Mouse (Mus musculus): ENCODE data around the gene Agps. TPM values are rescaled to one million over a fixed set of nuclear protein-coding genes. Genes with fewer than 3 reads are reported as not detected.
A peak's percentile ranks its signal among the peaks of the same experiment; 100 is the strongest.

Gene Agps
- polyA plus RNA-seq, 1 experiment from 2014 or later = 14.2 TPM

GRCm38 (mm10) chr2:75869604-75870003 is 37.6 kb downstream of the Agps start:
- no peak overlapping the region for H3K4me2 ChIP-seq (replicated peaks; ENCODE audit: low read depth, low read length)
- no peaks in the 10 kb centered on the region for H3K4me1 ChIP-seq (ENCODE audit: insufficient read depth, low read depth, low read length)
- H3K9me3 ChIP-seq (ENCODE audit: low read length) = no peaks in the 10 kb centered on the region
- no peak for TF ChIP-seq CTCF (IDR thresholded peaks at IDR 0.05)
- no peak for TF ChIP-seq EP300 (IDR thresholded peaks at IDR 0.05)
- no peaks in the 10 kb centered on the region for H3K36me3 ChIP-seq (ENCODE audit: insufficient read depth, low read length)
- H3K27me3 ChIP-seq (replicated peaks; ENCODE audit: insufficient read depth, low read length) = no peaks in the 10 kb centered on the region
- no peak overlapping the region for H3K27ac ChIP-seq (ENCODE audit: low read length)
- peak; percentile 64 for DNase-seq (ENCODE audit: low spot score)
- ATAC-seq = peak; percentile 78
- 83% methylated on average over 2 of the region's 2 CpGs for WGBS
- no peak overlapping the region for H3K4me3 ChIP-seq (ENCODE audit: low read depth, low read length)
- no peak overlapping the region for H3K9ac ChIP-seq (replicated peaks; ENCODE audit: low read depth)

GRCm38 (mm10) chr2:75874008-75874559 is 42.1 kb downstream of the Agps start:
- WGBS = 82% methylated on average over 3 of the region's 3 CpGs
- Histone ChIP-seq H3K4me1 (ENCODE audit: insufficient read depth, low read depth, low read length) (no peaks in the 10 kb centered on the region), H3K36me3 (ENCODE audit: insufficient read depth, low read length) (peaks cover 3% of the 10 kb centered on the region; the same call in 1 of the 2 replicates), H3K9ac (replicated peaks; ENCODE audit: low read depth) (no peak overlapping the region), H3K4me2 (replicated peaks; ENCODE audit: low read depth, low read length) (no peak overlapping the region), H3K27me3 (replicated peaks; ENCODE audit: insufficient read depth, low read length) (no peaks in the 10 kb centered on the region), H3K9me3 (ENCODE audit: low read length) (no peaks in the 10 kb centered on the region), H3K27ac (ENCODE audit: low read length) (no peak overlapping the region), H3K4me3 (ENCODE audit: low read depth, low read length) (no peak overlapping the region)
- no peak for TF ChIP-seq EP300 (IDR thresholded peaks at IDR 0.05)
- TF ChIP-seq CTCF (IDR thresholded peaks at IDR 0.05) = no peak
- peak; percentile 57 for DNase-seq (ENCODE audit: low spot score)
- ATAC-seq = peak; percentile 70

DNA sequence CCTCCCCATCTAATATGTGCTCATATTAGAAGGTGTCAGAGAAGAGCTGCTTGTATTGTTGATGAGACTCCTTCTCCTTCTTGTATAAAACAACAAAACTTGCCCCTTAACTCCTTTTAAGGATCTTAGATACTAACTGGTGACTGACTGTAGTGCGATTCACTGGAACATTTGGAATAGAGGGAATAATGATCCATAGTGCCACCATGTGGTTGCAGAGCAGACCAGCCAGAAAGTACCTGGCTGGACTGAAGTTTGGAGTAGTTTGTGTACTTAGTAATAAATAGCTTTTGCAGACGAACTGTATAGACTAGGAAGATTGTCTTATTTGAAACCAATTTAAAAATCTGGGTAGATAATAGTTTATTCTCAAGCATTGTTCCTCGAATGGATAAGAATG is 47.8 kb downstream of the Agps start:
- no peaks in the 10 kb centered on the region for H3K4me1 ChIP-seq (ENCODE audit: insufficient read depth, low read depth, low read length)
- peak; percentile 71 for TF ChIP-seq CTCF (IDR thresholded peaks at IDR 0.05)
- TF ChIP-seq EP300 (IDR thresholded peaks at IDR 0.05) = no peak
- H3K27ac ChIP-seq (ENCODE audit: low read length) = no peak overlapping the region
- H3K36me3 ChIP-seq (ENCODE audit: insufficient read depth, low read length) = peaks cover 3% of the 10 kb centered on the region; the same call in 1 of the 2 replicates
- H3K9ac ChIP-seq (replicated peaks; ENCODE audit: low read depth) = no peak overlapping the region
- H3K27me3 ChIP-seq (replicated peaks; ENCODE audit: insufficient read depth, low read length) = no peaks in the 10 kb centered on the region
- DNase-seq (ENCODE audit: low spot score) (peak; percentile 61), ATAC-seq (no peak)
- H3K9me3 ChIP-seq (ENCODE audit: low read length) = no peaks in the 10 kb centered on the region
- H3K4me2 ChIP-seq (replicated peaks; ENCODE audit: low read depth, low read length) = no peak overlapping the region
- 37% methylated on average over 3 of the region's 3 CpGs for WGBS
- H3K4me3 ChIP-seq (ENCODE audit: low read depth, low read length) = no peak overlapping the region

- DNase-seq (ENCODE audit: low spot score) = peak; percentile 72
- WGBS = 27% methylated on average over 1 of the region's 1 CpGs
These were observed 51.6 kb downstream of the Agps start for GRCm38 (mm10) chr2:75883543-75883942.

DNA sequence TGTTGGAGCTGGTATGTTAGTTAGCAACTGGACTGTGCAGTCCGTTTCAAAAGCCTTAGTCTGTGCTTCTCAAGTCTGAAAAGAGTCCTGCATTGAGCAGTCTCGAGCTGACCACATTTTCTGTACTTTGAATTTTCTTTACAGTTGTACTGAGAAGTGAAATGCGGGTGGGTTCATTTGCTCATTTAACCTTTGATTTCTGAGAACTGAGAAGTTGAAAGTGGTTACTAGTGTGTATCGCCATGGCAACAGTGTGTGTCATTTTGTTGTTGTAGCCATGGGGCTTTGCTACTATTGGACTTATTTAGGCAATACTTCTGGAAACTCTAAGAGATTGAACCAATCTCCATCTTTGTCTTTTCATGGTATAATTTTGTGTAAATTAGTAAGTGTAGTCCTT is 60.0 kb downstream of the Agps start:
- Histone ChIP-seq H3K27ac (ENCODE audit: low read length) (no peak overlapping the region), H3K4me1 (ENCODE audit: insufficient read depth, low read depth, low read length) (no peaks in the 10 kb centered on the region), H3K27me3 (replicated peaks; ENCODE audit: insufficient read depth, low read length) (no peaks in the 10 kb centered on the region), H3K4me2 (replicated peaks; ENCODE audit: low read depth, low read length) (no peak overlapping the region), H3K9me3 (ENCODE audit: low read length) (no peaks in the 10 kb centered on the region), H3K4me3 (ENCODE audit: low read depth, low read length) (no peak overlapping the region), H3K9ac (replicated peaks; ENCODE audit: low read depth) (no peak overlapping the region), H3K36me3 (ENCODE audit: insufficient read depth, low read length) (no peaks in the 10 kb centered on the region; the same call in 1 of the 2 replicates)
- peak; percentile 5 for DNase-seq (ENCODE audit: low spot score)
- ATAC-seq = no peak
- 83% methylated on average over 4 of the region's 4 CpGs for WGBS
- no peak for TF ChIP-seq CTCF (IDR thresholded peaks at IDR 0.05)
- no peak for TF ChIP-seq EP300 (IDR thresholded peaks at IDR 0.05)

More at GRCm38 (mm10) chr2:75883543-75883942, 51.6 kb downstream of the Agps start:
- no peaks in the 10 kb centered on the region for H3K27me3 ChIP-seq (replicated peaks; ENCODE audit: insufficient read depth, low read length)
- no peaks in the 10 kb centered on the region for H3K4me1 ChIP-seq (ENCODE audit: insufficient read depth, low read depth, low read length)
- H3K4me3 ChIP-seq (ENCODE audit: low read depth, low read length) = no peak overlapping the region
- no peak overlapping the region for H3K4me2 ChIP-seq (replicated peaks; ENCODE audit: low read depth, low read length)
- no peaks in the 10 kb centered on the region for H3K9me3 ChIP-seq (ENCODE audit: low read length)
- H3K27ac ChIP-seq (ENCODE audit: low read length) = no peak overlapping the region
- no peak for TF ChIP-seq EP300 (IDR thresholded peaks at IDR 0.05)
- peak; percentile 91 for TF ChIP-seq CTCF (IDR thresholded peaks at IDR 0.05)
- H3K9ac ChIP-seq (replicated peaks; ENCODE audit: low read depth) = no peak overlapping the region
- no peaks in the 10 kb centered on the region for H3K36me3 ChIP-seq (ENCODE audit: insufficient read depth, low read length)
- no peak for ATAC-seq

DNA sequence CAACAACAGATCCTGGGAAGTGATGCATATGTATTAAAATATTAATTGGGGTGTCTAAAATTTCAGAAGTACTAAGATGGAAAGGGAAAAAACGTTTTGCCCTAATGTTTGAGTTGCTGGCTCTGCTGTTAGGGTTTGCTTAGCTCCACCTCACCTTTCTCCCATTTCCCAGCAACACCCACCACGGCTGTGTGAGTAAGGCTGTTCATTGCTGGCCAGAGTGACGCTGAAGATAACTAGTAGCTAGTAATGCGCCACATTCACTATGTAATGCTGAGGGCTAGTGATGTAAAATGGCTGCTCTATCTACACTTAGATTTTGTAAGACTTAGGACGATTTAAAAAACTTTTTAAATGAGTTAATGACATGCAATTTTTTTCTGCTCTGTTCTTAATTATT is 63.7 kb downstream of the Agps start:
- DNase-seq (ENCODE audit: low spot score) = no peak
- no peaks in the 10 kb centered on the region for H3K36me3 ChIP-seq (ENCODE audit: insufficient read depth, low read length)
- H3K9ac ChIP-seq (replicated peaks; ENCODE audit: low read depth) = no peak overlapping the region
- no peak overlapping the region for H3K4me3 ChIP-seq (ENCODE audit: low read depth, low read length)
- no peak overlapping the region for H3K4me2 ChIP-seq (replicated peaks; ENCODE audit: low read depth, low read length)
- no peak for ATAC-seq
- H3K9me3 ChIP-seq (ENCODE audit: low read length) = 0 out of 2 replicates have a peak, but pooled peaks cover 4% of the 10 kb centered on the region
- TF ChIP-seq EP300 (IDR thresholded peaks at IDR 0.05) = no peak
- no peak for TF ChIP-seq CTCF (IDR thresholded peaks at IDR 0.05)
- no peak overlapping the region for H3K27ac ChIP-seq (ENCODE audit: low read length)
- WGBS = 79% methylated on average over 5 of the region's 5 CpGs
- H3K4me1 ChIP-seq (ENCODE audit: insufficient read depth, low read depth, low read length) = no peaks in the 10 kb centered on the region
- H3K27me3 ChIP-seq (replicated peaks; ENCODE audit: insufficient read depth, low read length) = no peaks in the 10 kb centered on the region
